Mouse (Mus musculus): Measurements from ENCODE around the gene Alox12b. TPM values are rescaled to one million over a fixed set of nuclear protein-coding genes. Genes with fewer than 3 reads are reported as not detected.

Gene Alox12b
- polyA plus RNA-seq, 1 experiment: 0.27 TPM

DNA sequence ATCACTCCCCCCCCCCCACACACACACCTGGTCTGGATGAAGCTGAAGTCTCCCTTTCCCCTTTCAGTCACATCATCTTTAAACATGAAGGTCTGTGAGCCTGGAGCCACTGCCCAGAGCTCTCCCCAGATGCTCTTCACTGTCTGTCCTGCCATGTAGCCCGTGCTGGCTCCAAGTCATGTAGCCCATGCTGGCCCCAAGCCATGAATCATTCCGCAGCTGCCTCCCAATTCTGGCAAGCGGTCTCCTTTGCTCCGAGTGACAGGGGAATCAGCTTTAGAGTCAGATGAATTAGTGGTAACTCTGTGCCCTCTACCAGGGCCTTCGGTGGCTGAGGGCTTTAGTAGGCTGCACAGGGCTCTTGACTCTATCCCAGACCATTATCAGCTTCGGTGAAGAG lies 7.1 kb upstream of the Alox12b start:
- no peak overlapping the region for H3K4me3 ChIP-seq (ENCODE audit: insufficient read depth, low read depth, low read length)
- DNase-seq: no peak
- H3K27me3 ChIP-seq (replicated peaks; ENCODE audit: control insufficient read depth, insufficient read depth, low read length): no peaks in the 10 kb centered on the region
- H3K36me3 ChIP-seq (ENCODE audit: control insufficient read depth, insufficient read depth, low read length): no peaks in the 10 kb centered on the region
- TF ChIP-seq CTCF (conservative IDR thresholded peaks at IDR 0.05; ENCODE audit: insufficient read depth, insufficient read length, low read depth, low read length) (no peak), POLR2A (IDR thresholded peaks at IDR 0.05; ENCODE audit: low read depth, low read length) (no peak)
- no peak overlapping the region for H3K27ac ChIP-seq (ENCODE audit: insufficient read depth, low read depth, low read length)
- WGBS: 78% methylated on average over 6 of the region's 6 CpGs
- H3K4me1 ChIP-seq (ENCODE audit: control insufficient read depth, insufficient read depth, low read length): no peaks in the 10 kb centered on the region

DNA sequence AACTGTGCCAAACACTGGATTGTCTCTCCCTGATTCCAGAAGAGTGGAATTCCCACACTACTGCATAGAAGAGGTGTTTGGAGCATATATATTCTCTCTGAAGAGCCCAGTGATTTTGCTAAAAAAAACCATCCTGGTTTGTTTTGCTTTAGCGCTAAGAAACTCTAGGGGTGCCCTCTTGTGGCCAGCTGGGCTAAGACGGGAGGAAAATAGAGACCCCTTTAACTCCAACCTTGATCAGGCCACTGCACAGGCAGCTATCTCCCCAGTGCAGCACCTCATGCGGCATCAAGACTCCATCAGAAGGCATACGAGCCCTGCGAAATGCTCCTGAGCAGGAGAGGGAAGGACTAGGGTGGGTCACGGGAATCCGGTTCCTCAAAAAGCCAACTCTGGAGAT lies 6.3 kb upstream of the Alox12b start:
- TF ChIP-seq CTCF (conservative IDR thresholded peaks at IDR 0.05; ENCODE audit: insufficient read depth, insufficient read length, low read depth, low read length): peak; percentile 55
- TF ChIP-seq POLR2A (IDR thresholded peaks at IDR 0.05; ENCODE audit: low read depth, low read length): no peak
- Histone ChIP-seq H3K27me3 (replicated peaks; ENCODE audit: control insufficient read depth, insufficient read depth, low read length) (no peaks in the 10 kb centered on the region), H3K27ac (ENCODE audit: insufficient read depth, low read depth, low read length) (no peak overlapping the region), H3K4me3 (ENCODE audit: insufficient read depth, low read depth, low read length) (no peak overlapping the region), H3K4me1 (ENCODE audit: control insufficient read depth, insufficient read depth, low read length) (no peaks in the 10 kb centered on the region), H3K36me3 (ENCODE audit: control insufficient read depth, insufficient read depth, low read length) (no peaks in the 10 kb centered on the region)
- WGBS: 6% methylated on average over 7 of the region's 7 CpGs
- peak; percentile 67 for DNase-seq

- H3K4me3 ChIP-seq (ENCODE audit: insufficient read depth, low read depth, low read length): no peak overlapping the region
- H3K4me1 ChIP-seq (ENCODE audit: control insufficient read depth, insufficient read depth, low read length): no peaks in the 10 kb centered on the region
- no peak for TF ChIP-seq CTCF (conservative IDR thresholded peaks at IDR 0.05; ENCODE audit: insufficient read depth, insufficient read length, low read depth, low read length)
- H3K27ac ChIP-seq (ENCODE audit: insufficient read depth, low read depth, low read length): no peak overlapping the region
- DNase-seq: no peak
- H3K27me3 ChIP-seq (replicated peaks; ENCODE audit: control insufficient read depth, insufficient read depth, low read length): no peaks in the 10 kb centered on the region
- H3K36me3 ChIP-seq (ENCODE audit: control insufficient read depth, insufficient read depth, low read length): no peaks in the 10 kb centered on the region
- WGBS: 52% methylated on average over 6 of the region's 6 CpGs
Measured at GRCm38 (mm10) chr11:69151004-69151403, 5.8 kb upstream of the Alox12b start.

DNA sequence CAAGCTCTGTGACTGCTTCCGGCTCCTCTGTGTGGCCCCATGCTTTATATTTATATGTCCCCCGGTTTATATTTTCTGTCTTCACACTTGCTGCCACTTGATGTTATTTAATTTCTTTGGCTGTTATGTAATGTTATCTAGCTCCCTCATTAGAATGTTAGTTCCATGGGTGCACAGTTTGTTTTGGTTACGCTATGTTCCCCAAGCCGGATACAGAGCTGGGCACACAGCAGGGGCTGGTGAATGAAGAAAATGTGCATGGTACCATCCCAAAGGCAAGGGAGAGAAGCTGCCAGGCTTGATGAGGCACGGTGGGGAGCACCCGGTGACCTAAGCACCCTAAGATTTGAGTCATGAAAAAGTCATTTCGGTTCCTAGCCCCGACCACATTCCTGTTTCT lies 3.0 kb upstream of the Alox12b start:
- Histone ChIP-seq H3K27me3 (replicated peaks; ENCODE audit: control insufficient read depth, insufficient read depth, low read length) (no peaks in the 10 kb centered on the region), H3K4me1 (ENCODE audit: control insufficient read depth, insufficient read depth, low read length) (no peaks in the 10 kb centered on the region), H3K27ac (ENCODE audit: insufficient read depth, low read depth, low read length) (no peak overlapping the region), H3K36me3 (ENCODE audit: control insufficient read depth, insufficient read depth, low read length) (no peaks in the 10 kb centered on the region), H3K4me3 (ENCODE audit: insufficient read depth, low read depth, low read length) (no peak overlapping the region)
- no peak for DNase-seq
- 80% methylated on average over 8 of the region's 8 CpGs for WGBS
- TF ChIP-seq CTCF (conservative IDR thresholded peaks at IDR 0.05; ENCODE audit: insufficient read depth, insufficient read length, low read depth, low read length): no peak
- no peak for TF ChIP-seq POLR2A (IDR thresholded peaks at IDR 0.05; ENCODE audit: low read depth, low read length)

GRCm38 (mm10) chr11:69155351-69155750 lies 1.4 kb upstream of the Alox12b start:
- Histone ChIP-seq H3K27me3 (replicated peaks; ENCODE audit: control insufficient read depth, insufficient read depth, low read length) (no peaks in the 10 kb centered on the region), H3K4me1 (ENCODE audit: control insufficient read depth, insufficient read depth, low read length) (no peaks in the 10 kb centered on the region), H3K4me3 (ENCODE audit: insufficient read depth, low read depth, low read length) (no peak overlapping the region), H3K36me3 (ENCODE audit: control insufficient read depth, insufficient read depth, low read length) (no peaks in the 10 kb centered on the region), H3K27ac (ENCODE audit: insufficient read depth, low read depth, low read length) (no peak overlapping the region)
- no peak for DNase-seq
- no peak for TF ChIP-seq CTCF (conservative IDR thresholded peaks at IDR 0.05; ENCODE audit: insufficient read depth, insufficient read length, low read depth, low read length)
- TF ChIP-seq POLR2A (IDR thresholded peaks at IDR 0.05; ENCODE audit: low read depth, low read length): no peak
- WGBS: 68% methylated on average over 1 of the region's 1 CpGs

GRCm38 (mm10) chr11:69169313-69169712 lies 12.5 kb downstream of the Alox12b start:
- Histone ChIP-seq H3K4me1 (ENCODE audit: control insufficient read depth, insufficient read depth, low read length) (no peaks in the 10 kb centered on the region), H3K36me3 (ENCODE audit: control insufficient read depth, insufficient read depth, low read length) (no peaks in the 10 kb centered on the region)
- no peak for DNase-seq

GRCm38 (mm10) chr11:69171626-69172025 lies 14.8 kb downstream of the Alox12b start:
- no peak for TF ChIP-seq POLR2A (IDR thresholded peaks at IDR 0.05; ENCODE audit: low read depth, low read length)
- TF ChIP-seq CTCF (conservative IDR thresholded peaks at IDR 0.05; ENCODE audit: insufficient read depth, insufficient read length, low read depth, low read length): peak; percentile 79
- WGBS: 31% methylated on average over 7 of the region's 7 CpGs
- peak; percentile 66 for DNase-seq
- Histone ChIP-seq H3K4me1 (ENCODE audit: control insufficient read depth, insufficient read depth, low read length) (no peaks in the 10 kb centered on the region), H3K27ac (ENCODE audit: insufficient read depth, low read depth, low read length) (no peak overlapping the region), H3K27me3 (replicated peaks; ENCODE audit: control insufficient read depth, insufficient read depth, low read length) (no peaks in the 10 kb centered on the region), H3K4me3 (ENCODE audit: insufficient read depth, low read depth, low read length) (no peak overlapping the region), H3K36me3 (ENCODE audit: control insufficient read depth, insufficient read depth, low read length) (no peaks in the 10 kb centered on the region)

More at GRCm38 (mm10) chr11:69169313-69169712, 12.5 kb downstream of the Alox12b start:
- Histone ChIP-seq H3K27me3 (replicated peaks; ENCODE audit: control insufficient read depth, insufficient read depth, low read length) (no peaks in the 10 kb centered on the region), H3K4me3 (ENCODE audit: insufficient read depth, low read depth, low read length) (no peak overlapping the region), H3K27ac (ENCODE audit: insufficient read depth, low read depth, low read length) (no peak overlapping the region)
- TF ChIP-seq POLR2A (IDR thresholded peaks at IDR 0.05; ENCODE audit: low read depth, low read length): no peak
- TF ChIP-seq CTCF (conservative IDR thresholded peaks at IDR 0.05; ENCODE audit: insufficient read depth, insufficient read length, low read depth, low read length): no peak
- 79% methylated on average over 12 of the region's 12 CpGs for WGBS

- H3K27ac ChIP-seq (ENCODE audit: insufficient read depth, low read depth, low read length): no peak overlapping the region
- no peak overlapping the region for H3K4me3 ChIP-seq (ENCODE audit: insufficient read depth, low read depth, low read length)
- no peaks in the 10 kb centered on the region for H3K27me3 ChIP-seq (replicated peaks; ENCODE audit: control insufficient read depth, insufficient read depth, low read length)
- no peaks in the 10 kb centered on the region for H3K4me1 ChIP-seq (ENCODE audit: control insufficient read depth, insufficient read depth, low read length)
- WGBS: 98% methylated on average over 2 of the region's 2 CpGs
- H3K36me3 ChIP-seq (ENCODE audit: control insufficient read depth, insufficient read depth, low read length): no peaks in the 10 kb centered on the region
- no peak for DNase-seq
- TF ChIP-seq POLR2A (IDR thresholded peaks at IDR 0.05; ENCODE audit: low read depth, low read length) (no peak), CTCF (conservative IDR thresholded peaks at IDR 0.05; ENCODE audit: insufficient read depth, insufficient read length, low read depth, low read length) (no peak)
Measured at GRCm38 (mm10) chr11:69172606-69173005, 15.8 kb downstream of the Alox12b start.
